Mouse (Mus musculus): ENCODE results near the gene Dhh. TPM values are rescaled to one million over a fixed set of nuclear protein-coding genes. Genes with fewer than 3 reads are reported as not detected.

Gene Dhh
- polyA plus RNA-seq (2012; rRNA removed; ENCODE audit: low replicate concordance) = 3.6 and 3.8 TPM in 2 replicates

DNA sequence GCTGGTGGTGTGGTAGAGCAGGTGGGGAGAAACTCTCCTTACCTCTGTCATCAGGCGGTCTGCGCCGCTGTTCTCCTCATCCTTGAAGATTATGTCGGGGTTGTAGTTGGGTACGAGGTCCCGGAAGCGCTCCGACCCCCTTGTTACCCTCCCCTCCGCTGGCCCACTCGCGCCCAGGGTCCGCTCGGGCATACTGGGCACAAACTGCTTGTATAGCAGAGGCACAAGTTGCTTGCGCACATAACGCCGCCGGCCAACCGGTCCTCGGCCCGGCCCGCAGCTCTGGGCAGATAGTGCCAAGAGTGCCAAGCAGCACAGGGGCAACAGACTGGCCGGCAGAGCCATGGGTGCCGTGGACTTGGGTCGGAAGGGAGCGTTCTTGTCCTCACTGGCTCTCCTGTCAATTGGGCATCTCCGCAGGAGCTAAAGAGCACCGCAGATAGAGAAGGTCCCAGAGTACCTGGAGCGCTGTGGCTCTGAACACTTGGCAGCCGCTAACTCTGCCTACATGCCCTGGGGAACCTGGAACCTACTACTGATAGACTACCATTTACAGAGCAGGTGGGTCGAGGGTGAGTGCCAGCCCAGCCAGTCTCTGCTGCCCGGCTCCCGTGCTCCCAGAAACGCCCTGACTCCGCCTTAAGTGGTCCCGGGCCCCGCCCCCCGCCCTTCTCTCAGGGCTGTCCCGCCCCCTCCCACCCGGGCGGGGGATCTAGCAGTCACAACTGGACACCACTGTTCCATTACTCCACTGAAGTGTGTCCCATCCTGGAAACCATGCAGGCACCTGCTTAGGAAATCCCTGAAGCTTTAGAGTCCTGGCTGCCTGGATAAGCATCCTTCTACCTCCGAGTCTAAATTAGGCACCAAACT is at the start of gene Dhh:
Gene Dhh (minus strand): TSS at position 613 of the 873 bp plus-strand sequence.

GRCm38 (mm10) chr15:98934217-98934839 is 36.0 kb upstream of the Dhh start, which contains the start of gene Tuba1b:
TSS of gene Tuba1b (minus strand) at chr15:98934565.

DNA sequence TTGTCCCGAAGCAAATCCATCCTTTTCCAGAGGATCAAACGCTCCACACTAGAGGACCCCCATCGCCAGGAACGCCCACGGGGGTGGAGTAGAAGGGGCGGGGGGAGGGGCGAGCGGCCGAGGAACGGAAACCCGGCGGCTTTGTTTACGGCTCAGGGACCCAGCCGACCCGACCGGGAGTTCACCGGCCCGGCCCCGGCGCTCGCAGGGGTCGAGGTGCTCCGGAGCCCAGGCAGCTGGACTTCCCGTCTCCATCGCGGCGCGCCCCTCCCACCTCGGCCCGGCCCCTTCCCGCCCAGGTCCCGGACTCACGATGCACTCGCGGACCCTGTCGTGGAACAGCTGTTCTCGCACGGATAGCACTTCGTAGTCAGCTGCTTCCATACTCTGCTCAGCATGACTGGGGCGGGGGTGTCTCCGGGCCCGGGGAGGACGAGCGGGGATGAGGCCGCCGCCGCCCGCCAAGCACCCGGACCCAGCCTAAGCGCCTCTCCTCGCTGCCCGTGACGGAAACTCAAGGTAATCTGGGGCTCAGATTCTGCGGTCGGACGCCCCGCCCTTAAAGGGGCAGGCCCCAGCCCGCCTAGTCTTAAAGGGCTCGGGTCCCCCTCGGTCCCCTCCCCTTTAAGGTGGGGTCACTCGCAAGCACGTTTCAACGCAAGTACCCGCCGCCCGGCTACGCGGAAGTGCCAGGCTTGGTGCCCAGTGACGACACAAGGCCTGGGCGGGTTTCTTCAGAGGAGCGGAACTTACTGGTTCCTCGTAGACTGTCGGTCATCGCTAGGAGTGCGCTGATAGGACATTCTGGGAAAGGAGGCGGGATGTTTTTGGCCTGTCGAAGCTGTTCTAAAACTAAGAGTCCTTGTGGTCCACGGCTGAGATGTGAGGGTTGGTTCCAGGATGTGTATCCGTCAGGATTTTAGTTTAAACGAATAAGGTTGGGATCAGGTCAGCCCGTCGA is 19.5 kb upstream of the Dhh start, which contains the start of gene Lmbr1l:
Gene Lmbr1l (minus strand): TSS at position 694 of the 961 bp plus-strand sequence.

DNA sequence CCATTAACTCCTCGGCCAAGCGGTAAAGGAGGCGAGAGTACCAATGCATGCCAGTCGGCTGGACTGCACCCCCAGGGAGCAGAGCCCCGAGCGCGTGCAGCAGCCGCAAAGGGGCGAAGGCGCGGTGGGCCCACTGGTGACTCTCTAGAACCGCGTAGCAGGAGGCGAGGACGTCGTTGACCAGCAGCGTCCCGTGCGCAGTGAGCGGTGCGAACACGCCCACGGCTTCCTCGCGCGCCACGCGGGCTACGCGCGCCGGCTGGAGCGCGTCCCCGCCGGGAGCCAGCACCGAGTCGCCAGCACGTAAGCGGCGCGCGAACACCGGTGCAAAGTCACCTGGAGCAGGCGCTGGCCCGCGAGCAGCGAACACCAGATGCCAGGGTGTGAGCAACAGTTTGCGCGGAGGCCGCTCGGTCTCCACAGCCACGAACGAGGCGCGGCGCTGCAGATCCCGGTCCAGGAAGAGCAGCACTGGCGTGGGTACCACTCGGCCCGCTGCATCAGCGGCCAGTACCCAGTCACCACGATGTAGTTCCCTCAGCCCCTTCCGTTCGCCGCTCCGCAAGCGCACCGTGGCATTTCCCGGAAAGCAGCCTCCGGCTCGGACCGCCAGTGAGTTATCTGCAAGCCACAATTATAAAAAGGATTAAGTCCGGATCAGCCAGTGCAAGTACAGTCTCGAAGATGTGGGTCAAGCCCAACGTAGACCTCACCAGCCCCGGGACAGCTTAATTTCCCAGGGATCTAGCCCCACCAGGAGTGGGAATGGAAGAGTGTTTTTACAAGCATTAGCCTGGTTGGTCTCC is 4.2 kb downstream of the Dhh start, which contains the start of gene Rhebl1:
Gene Rhebl1 (minus strand): TSS at position 601 of the 806 bp plus-strand sequence.

DNA sequence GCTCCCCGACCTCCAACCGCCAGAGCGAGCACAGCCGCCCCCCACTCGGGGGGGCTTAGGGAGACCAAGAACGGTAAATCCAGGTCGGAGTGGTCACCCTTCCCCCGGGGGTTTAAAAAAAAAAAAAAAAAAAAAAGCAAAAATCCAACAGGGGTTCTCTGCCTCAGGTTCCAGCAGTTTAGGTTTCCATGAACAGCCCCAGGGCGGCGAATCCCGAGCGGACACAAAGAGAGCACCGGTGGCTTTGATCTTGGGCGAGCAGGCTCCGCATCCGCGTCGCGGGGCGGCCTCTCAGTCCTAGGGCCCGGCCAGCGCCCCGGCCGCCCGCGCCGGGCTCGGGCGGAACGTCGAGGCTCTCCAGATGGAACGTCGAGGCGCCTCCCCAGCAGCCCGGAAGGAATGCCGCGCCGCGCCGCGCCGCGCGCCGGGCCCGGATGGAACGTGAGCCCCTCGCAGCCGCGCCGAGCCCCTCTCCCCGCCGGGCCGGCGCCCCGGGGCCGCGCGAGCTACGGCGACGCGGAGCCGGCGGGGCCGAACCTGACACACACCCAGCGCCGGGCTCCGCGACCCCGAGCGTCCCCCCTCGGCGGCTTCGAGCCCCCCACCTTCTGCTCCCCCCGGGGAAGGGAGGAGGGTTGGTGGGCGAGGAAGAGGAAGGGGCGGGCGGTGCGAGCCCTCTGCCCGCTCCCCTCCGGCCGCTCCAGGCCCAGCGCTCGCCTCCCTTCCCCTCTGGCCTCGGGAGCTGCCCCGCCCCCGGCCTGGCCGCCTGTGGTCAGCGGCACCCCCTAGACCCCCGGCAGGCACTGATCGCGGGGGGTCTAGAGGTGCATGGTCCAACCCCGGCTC is 27.0 kb downstream of the Dhh start, which contains the start of gene Kmt2d:
Gene Kmt2d (minus strand): TSS at position 135 of the 846 bp plus-strand sequence.

Other genes starting within 250 kb of the Dhh start
- 29.0 and 48.5 TPM in 2 replicates for gene Ddx23, start 235.6 kb downstream of the Dhh start, polyA plus RNA-seq (2012; rRNA removed; ENCODE audit: low replicate concordance)
- 4.4 and 5.4 TPM in 2 replicates for gene Rnd1, start 221.1 kb downstream of the Dhh start, polyA plus RNA-seq (2012; rRNA removed; ENCODE audit: low replicate concordance)
- 0.09 and 1.4 TPM in 2 replicates for gene Ccdc65, start 190.3 kb downstream of the Dhh start, polyA plus RNA-seq (2012; rRNA removed; ENCODE audit: low replicate concordance)
- 8.5 and 30.4 TPM in 2 replicates for gene Fkbp11, start 170.3 kb downstream of the Dhh start, polyA plus RNA-seq (2012; rRNA removed; ENCODE audit: low replicate concordance)
- 95.2 and 124 TPM in 2 replicates for gene Arf3, start 135.3 kb downstream of the Dhh start, polyA plus RNA-seq (2012; rRNA removed; ENCODE audit: low replicate concordance)
- gene Wnt10b, start 120.4 kb downstream of the Dhh start, polyA plus RNA-seq (2012; rRNA removed; ENCODE audit: low replicate concordance) = 1.9 and 4.5 TPM in 2 replicates
- gene Wnt1, start 108.7 kb downstream of the Dhh start, polyA plus RNA-seq (2012; rRNA removed; ENCODE audit: low replicate concordance) = 0.15 and 0.39 TPM in 2 replicates
- gene Ddn, start 89.0 kb downstream of the Dhh start, polyA plus RNA-seq (2012; rRNA removed; ENCODE audit: low replicate concordance) = 0.05 and 0.06 TPM in 2 replicates
- gene Prkag1, start 67.0 kb downstream of the Dhh start, polyA plus RNA-seq (2012; rRNA removed; ENCODE audit: low replicate concordance) = 84.2 and 92.4 TPM in 2 replicates
- gene Kmt2d, start 27.3 kb downstream of the Dhh start, polyA plus RNA-seq (2012; rRNA removed; ENCODE audit: low replicate concordance) = 19.8 and 31.7 TPM in 2 replicates
- gene Rhebl1, start 4.0 kb downstream of the Dhh start, polyA plus RNA-seq (2012; rRNA removed; ENCODE audit: low replicate concordance) = 3.7 and 8.4 TPM in 2 replicates
- gene Lmbr1l, start 19.7 kb upstream of the Dhh start, polyA plus RNA-seq (2012; rRNA removed; ENCODE audit: low replicate concordance) = 44.1 and 65.4 TPM in 2 replicates
- 2,548 and 2,957 TPM in 2 replicates for gene Tuba1b, start 36.0 kb upstream of the Dhh start, polyA plus RNA-seq (2012; rRNA removed; ENCODE audit: low replicate concordance)
- gene Gm49450, start 55.0 kb upstream of the Dhh start, polyA plus RNA-seq (2012; rRNA removed; ENCODE audit: low replicate concordance) = 37.6 and 189 TPM in 2 replicates
- gene Tuba1a, start 55.2 kb upstream of the Dhh start, polyA plus RNA-seq (2012; rRNA removed; ENCODE audit: low replicate concordance) = 958 and 2,123 TPM in 2 replicates
- 72.0 and 174 TPM in 2 replicates for gene Tuba1c, start 131.4 kb upstream of the Dhh start, polyA plus RNA-seq (2012; rRNA removed; ENCODE audit: low replicate concordance)
- 0.59 and 0.60 TPM in 2 replicates for gene Prph, start 156.6 kb upstream of the Dhh start, polyA plus RNA-seq (2012; rRNA removed; ENCODE audit: low replicate concordance)
- 0.77 and 5.3 TPM in 2 replicates for gene Troap, start 176.0 kb upstream of the Dhh start, polyA plus RNA-seq (2012; rRNA removed; ENCODE audit: low replicate concordance)
- gene C1ql4, start 189.3 kb upstream of the Dhh start, polyA plus RNA-seq (2012; rRNA removed; ENCODE audit: low replicate concordance) = not detected in 2 replicates
- gene Dnajc22, start 194.6 kb upstream of the Dhh start, polyA plus RNA-seq (2012; rRNA removed; ENCODE audit: low replicate concordance) = 0.36 and 0.43 TPM in 2 replicates
- gene Spats2, start 227.4 kb upstream of the Dhh start, polyA plus RNA-seq (2012; rRNA removed; ENCODE audit: low replicate concordance) = 11.6 and 20.1 TPM in 2 replicates

All from subcutaneous adipose tissue, adult 2 months (tissue).